Mouse (Mus musculus) olfactory bulb, adult 2 months (tissue): Measurements from ENCODE around the gene Nr3c2.

ENCODE experiments used
- CTCF ChIP-seq: fragments of 200-500 bp; IDR thresholded peaks from 2 replicates; pipeline ENCODE4 v1.5.1; 2012; ENCODE audit warnings: low read depth, mild to moderate bottlenecking, low read length, moderate library complexity; ENCODE audit not compliant: insufficient read depth
- POLR2A ChIP-seq: fragments of 200-500 bp; IDR thresholded peaks from 2 replicates; pipeline ENCODE4 v1.6.1; 2012; ENCODE audit warnings: mild to moderate bottlenecking, low read depth, low read length, moderate library complexity; ENCODE audit not compliant: insufficient read depth

DNA sequence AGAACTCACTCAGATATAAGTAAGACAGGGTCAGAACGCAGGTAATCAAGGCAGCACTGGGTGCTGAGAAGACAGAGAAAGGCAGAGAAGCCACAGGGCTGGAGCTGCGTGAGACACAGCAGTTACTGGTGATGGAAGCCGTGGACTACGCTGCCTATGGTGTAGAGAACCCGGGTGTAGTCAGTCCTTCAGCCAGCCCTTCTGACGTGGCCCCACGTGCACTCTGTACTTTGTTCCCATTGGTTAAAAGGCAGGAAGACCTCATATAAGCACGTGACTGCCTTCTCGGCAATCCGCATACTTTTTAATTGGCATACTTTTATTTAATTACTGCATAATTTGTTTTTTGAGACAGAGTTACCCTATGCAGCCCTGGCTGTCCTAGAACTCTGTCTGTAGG lies 198.9 kb downstream of the Nr3c2 start:
- TF ChIP-seq POLR2A (no peak), CTCF (no peak)
